Mouse (Mus musculus) adipocyte (in vitro differentiated cells): ENCODE measurements around the gene Kcnq5.
"Not testable (repeated sequence)": the region's sequence is repeated elsewhere in the genome, so short reads cannot be mapped to it uniquely, and the experiment has no call there.

Source experiments
- DNase-seq: peaks from one replicate; pipeline ENCODE4 v3.0.0-alpha.2; 2016; ENCODE audit warnings: low spot score

The Kcnq5 gene

GRCm38 (mm10) chr1:21838534-21838933 is 123.2 kb downstream of the Kcnq5 start:
- DNase-seq: no peak

- DNase-seq: no peak
Measured at GRCm38 (mm10) chr1:21837387-21837786, 124.4 kb downstream of the Kcnq5 start.

GRCm38 (mm10) chr1:21836337-21836736 is 125.4 kb downstream of the Kcnq5 start:
- no peak for DNase-seq

- no peak for DNase-seq
Measured at GRCm38 (mm10) chr1:21829909-21830455, 131.8 kb downstream of the Kcnq5 start.

GRCm38 (mm10) chr1:21820066-21820630 is 141.6 kb downstream of the Kcnq5 start:
- no peak for DNase-seq

GRCm38 (mm10) chr1:21805064-21805463 is 156.7 kb downstream of the Kcnq5 start:
- DNase-seq: no peak

GRCm38 (mm10) chr1:21804477-21804866 is 157.3 kb downstream of the Kcnq5 start:
- DNase-seq: no peak

GRCm38 (mm10) chr1:21803751-21804476 is 157.8 kb downstream of the Kcnq5 start:
- DNase-seq: no peak

GRCm38 (mm10) chr1:21780746-21781145 is 181.0 kb downstream of the Kcnq5 start:
- no peak for DNase-seq

- DNase-seq: no peak
Measured at GRCm38 (mm10) chr1:21777560-21777959, 184.2 kb downstream of the Kcnq5 start.

GRCm38 (mm10) chr1:21773931-21774330 is 187.8 kb downstream of the Kcnq5 start:
- no peak for DNase-seq

- DNase-seq: no peak
Measured at GRCm38 (mm10) chr1:21770494-21770893, 191.2 kb downstream of the Kcnq5 start.

GRCm38 (mm10) chr1:21749297-21749696 is 212.4 kb downstream of the Kcnq5 start:
- no peak for DNase-seq

- no peak for DNase-seq
Measured at GRCm38 (mm10) chr1:21729131-21729530, 232.6 kb downstream of the Kcnq5 start.

GRCm38 (mm10) chr1:21723231-21723630 is 238.5 kb downstream of the Kcnq5 start:
- DNase-seq: not testable (repeated sequence)

- DNase-seq: no peak
Measured at GRCm38 (mm10) chr1:21721246-21721645, 240.5 kb downstream of the Kcnq5 start.

GRCm38 (mm10) chr1:21714816-21715215 is 246.9 kb downstream of the Kcnq5 start:
- peak; percentile 3 for DNase-seq

- no peak for DNase-seq
Measured at GRCm38 (mm10) chr1:21712711-21713110, 249.0 kb downstream of the Kcnq5 start.

GRCm38 (mm10) chr1:21690458-21690857 is 271.3 kb downstream of the Kcnq5 start:
- no peak for DNase-seq

- no peak for DNase-seq
Measured at GRCm38 (mm10) chr1:21688918-21689317, 272.8 kb downstream of the Kcnq5 start.

GRCm38 (mm10) chr1:21684444-21684843 is 277.3 kb downstream of the Kcnq5 start:
- DNase-seq: no peak

- DNase-seq: no peak
Measured at GRCm38 (mm10) chr1:21676805-21677204, 284.9 kb downstream of the Kcnq5 start.

GRCm38 (mm10) chr1:21660840-21661239 is 300.9 kb downstream of the Kcnq5 start:
- DNase-seq: no peak

- no peak for DNase-seq
Measured at GRCm38 (mm10) chr1:21650820-21651219, 310.9 kb downstream of the Kcnq5 start.
